Mouse (Mus musculus): ENCODE data around the gene Trcg1.

- TF ChIP-seq CEBPB (IDR thresholded peaks at IDR 0.05; ENCODE audit: insufficient read depth, poor library complexity, severe bottlenecking) = no peak
- TF ChIP-seq USF1 (IDR thresholded peaks at IDR 0.05; ENCODE audit: low read depth) = no peak
- no peak for TF ChIP-seq TCF12 (IDR thresholded peaks at IDR 0.05; ENCODE audit: insufficient read depth, poor library complexity, severe bottlenecking)
- no peak for TF ChIP-seq POLR2A (IDR thresholded peaks at IDR 0.05; ENCODE audit: insufficient read length, low read depth)
- TF ChIP-seq SRF (IDR thresholded peaks at IDR 0.05; ENCODE audit: control insufficient read depth, insufficient read length, low read depth) = no peak
Measured at GRCm38 (mm10) chr9:57202981-57203380, 33.4 kb upstream of the Trcg1 start.

Data from myocyte (in vitro differentiated cells).